Mouse (Mus musculus) urinary bladder, adult 18-20 months (tissue): ENCODE measurements around the gene F5.
A peak's percentile ranks its signal among the peaks of the same experiment; 100 is the strongest.

Experiments used
- DNase-seq, 2 experiments: peaks; one replicate each; pipeline ENCODE4 v3.0.0; 2022; ENCODE audit warnings: low spot score in 2 of 2, mixed read lengths in 2 of 2

Gene F5

GRCm38 (mm10) chr1:164151387-164152088 lies at the start of gene F5:
Gene F5 (plus strand): TSS chr1:164151838.
- no peak for DNase-seq

- no peak for DNase-seq
Measured at GRCm38 (mm10) chr1:164109763-164110162, 41.9 kb upstream of the F5 start.

GRCm38 (mm10) chr1:164110591-164111329 lies 40.9 kb upstream of the F5 start:
- no peak for DNase-seq

- DNase-seq: no peak
Measured at GRCm38 (mm10) chr1:164114280-164114679, 37.4 kb upstream of the F5 start.

- DNase-seq: no peak
Measured at GRCm38 (mm10) chr1:164114947-164115493, 36.6 kb upstream of the F5 start, which contains the start of gene Selp. Gene Selp (plus strand): TSS chr1:164115264.

GRCm38 (mm10) chr1:164115647-164116046 lies 36.0 kb upstream of the F5 start:
- DNase-seq: no peak

- DNase-seq: no peak
Measured at GRCm38 (mm10) chr1:164117869-164118268, 33.8 kb upstream of the F5 start.

- DNase-seq: no peak
Measured at GRCm38 (mm10) chr1:164119892-164120776, 31.5 kb upstream of the F5 start.

GRCm38 (mm10) chr1:164120777-164121158 lies 30.9 kb upstream of the F5 start:
- no peak for DNase-seq

- DNase-seq: no peak
Measured at GRCm38 (mm10) chr1:164123836-164124235, 27.8 kb upstream of the F5 start.

- DNase-seq: no peak
Measured at GRCm38 (mm10) chr1:164130013-164130412, 21.6 kb upstream of the F5 start.

GRCm38 (mm10) chr1:164132609-164133008 lies 19.0 kb upstream of the F5 start:
- no peak for DNase-seq

GRCm38 (mm10) chr1:164134101-164134500 lies 17.5 kb upstream of the F5 start:
- DNase-seq: no peak

- DNase-seq: no peak
Measured at GRCm38 (mm10) chr1:164135360-164135759, 16.3 kb upstream of the F5 start.

GRCm38 (mm10) chr1:164135960-164136359 lies 15.7 kb upstream of the F5 start:
- DNase-seq: no peak

GRCm38 (mm10) chr1:164136636-164137035 lies 15.0 kb upstream of the F5 start:
- DNase-seq: no peak

- DNase-seq: peak; percentile 61 to 71
Measured at GRCm38 (mm10) chr1:164138365-164139130, 13.1 kb upstream of the F5 start.

- DNase-seq: no peak
Measured at GRCm38 (mm10) chr1:164139464-164139863, 12.2 kb upstream of the F5 start.

- no peak for DNase-seq
Measured at GRCm38 (mm10) chr1:164149083-164149482, 2.6 kb upstream of the F5 start.

GRCm38 (mm10) chr1:164152836-164153235 lies 1.2 kb downstream of the F5 start:
- no peak for DNase-seq

- DNase-seq: no peak
Measured at GRCm38 (mm10) chr1:164154983-164155382, 3.3 kb downstream of the F5 start.
